Mouse (Mus musculus) stomach, embryonic 16.5 days (tissue): ENCODE results near the gene Iqsec1. TPM values are rescaled to one million over a fixed set of nuclear protein-coding genes. Genes with fewer than 3 reads are reported as not detected.

ENCODE experiments used
- ATAC-seq: fragments of 200-750 bp; cut with Nextera tagmentation; 2 replicates; pipeline ENCODE4 v1.8.0; 2017; ENCODE audit warnings: moderate number of reproducible peaks, moderate TSS enrichment; ENCODE audit not compliant: insufficient read depth, low FRiP score
- H3K27ac ChIP-seq: fragments of 300-500 bp; sonication (generic); 2 replicates; pipeline ENCODE4 v1.5.1; 2014; ENCODE audit warnings: low read length
- H3K27me3 ChIP-seq: fragments of 300-500 bp; sonication (generic); 2 replicates; pipeline ENCODE4 v1.6.1; 2014; ENCODE audit warnings: low read length, control low read depth, mixed read lengths; ENCODE audit not compliant: control insufficient read depth, insufficient read depth
- H3K36me3 ChIP-seq: fragments of 300-500 bp; sonication (generic); 2 replicates; pipeline ENCODE4 v1.6.1; 2014; ENCODE audit warnings: low read length; ENCODE audit not compliant: control insufficient read depth, insufficient read depth
- H3K4me1 ChIP-seq: fragments of 300-500 bp; sonication (generic); 2 replicates; pipeline ENCODE4 v1.6.1; 2014; ENCODE audit warnings: low read length, control low read depth, mixed read lengths; ENCODE audit not compliant: control insufficient read depth, insufficient read depth
- H3K4me2 ChIP-seq: fragments of 300-500 bp; sonication (generic); 2 replicates; pipeline ENCODE4 v1.6.1; 2014; ENCODE audit warnings: low read depth, low read length, mixed read lengths
- H3K4me3 ChIP-seq: fragments of 300-500 bp; sonication (generic); replicated peaks from 2 replicates; pipeline ENCODE4 v1.5.1; 2014; ENCODE audit warnings: mild to moderate bottlenecking, low read length
- H3K9ac ChIP-seq: fragments of 300-500 bp; sonication (generic); 2 replicates; pipeline ENCODE4 v1.6.1; 2014; ENCODE audit warnings: low read length
- H3K9me3 ChIP-seq: fragments of 300-500 bp; sonication (generic); replicated peaks from 2 replicates; pipeline ENCODE4 v1.6.1; 2016; ENCODE audit warnings: low read length, control low read depth; ENCODE audit not compliant: control insufficient read depth
- WGBS: fragments of 180-500 bp; shearing (Covaris S2); extraction: QIAGEN DNeasy Blood & Tissue Kit; methylation state at CpG from one replicate; pipeline ENCODE4 v1.1.7; 2014; 5-methylcytosine and 5-hydroxymethylcytosine counted together
- polyA plus RNA-seq: library from polyadenylated mRNA; unstranded; fragments of >200 nt; fragmentation: Nextera tagmentation; extraction: Ambion mirVana; gene quantifications from 2 replicates; pipeline ENCODE4 v1.2.1, GENCODE M21; 2015

The Iqsec1 gene
- polyA plus RNA-seq, 1 experiment from 2014 or later, result 8.3 TPM

DNA sequence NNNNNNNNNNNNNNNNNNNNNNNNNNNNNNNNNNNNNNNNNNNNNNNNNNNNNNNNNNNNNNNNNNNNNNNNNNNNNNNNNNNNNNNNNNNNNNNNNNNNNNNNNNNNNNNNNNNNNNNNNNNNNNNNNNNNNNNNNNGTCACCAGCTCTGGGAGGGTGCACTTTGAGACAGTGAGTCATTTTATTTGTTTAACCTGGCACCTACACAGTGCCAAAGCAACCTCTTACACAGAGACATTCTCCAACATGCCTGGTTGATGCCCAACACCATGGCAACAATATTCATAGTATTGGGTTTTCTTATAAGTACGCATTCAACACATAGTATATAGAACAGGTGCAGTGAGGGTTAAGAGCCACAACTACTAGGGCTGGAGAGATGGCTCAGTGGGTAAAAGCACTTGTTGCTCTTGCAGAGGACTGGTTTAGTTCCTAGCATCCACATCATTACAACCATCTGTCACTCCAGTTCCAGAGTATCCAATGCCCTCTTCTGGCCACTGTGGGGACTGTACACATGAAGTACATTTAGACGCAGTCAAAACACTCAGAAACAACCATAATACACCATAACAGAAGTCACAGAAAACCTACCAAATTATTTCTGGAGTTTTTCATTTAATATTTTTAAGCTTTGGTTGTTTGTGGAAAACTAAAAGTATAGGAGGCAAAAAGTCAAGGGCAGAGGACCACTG lies 191.4 kb downstream of the Iqsec1 start:
- no peaks in the 10 kb centered on the region for H3K27me3 ChIP-seq
- ATAC-seq, result no peak
- WGBS, result 93% methylated on average over 2 of the region's 2 CpGs
- no peaks in the 10 kb centered on the region for H3K4me1 ChIP-seq
- H3K9me3 ChIP-seq, result no peaks in the 10 kb centered on the region
- H3K27ac ChIP-seq, result no peak overlapping the region
- H3K4me3 ChIP-seq, result no peak overlapping the region
- no peak overlapping the region for H3K9ac ChIP-seq
- no peak overlapping the region for H3K4me2 ChIP-seq
- H3K36me3 ChIP-seq, result no peaks in the 10 kb centered on the region

DNA sequence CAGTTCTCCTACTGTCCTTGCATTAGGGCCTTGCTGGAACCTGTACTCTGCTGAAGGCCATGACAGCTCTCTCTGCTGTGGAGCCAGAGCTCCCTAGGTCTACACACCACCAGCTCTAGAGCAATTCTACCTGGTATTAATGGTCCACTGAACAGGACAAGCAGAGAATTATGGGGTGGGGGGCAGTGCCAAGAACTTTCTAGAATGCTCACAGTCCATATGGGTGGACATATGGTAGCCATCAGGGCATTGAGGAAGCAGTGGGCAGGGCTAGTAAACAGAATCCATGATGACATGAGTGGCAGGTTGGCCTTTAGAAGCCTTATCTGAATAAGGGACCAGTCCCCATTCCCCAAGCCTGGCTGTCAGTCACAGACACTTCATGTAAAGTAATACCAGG lies 197.6 kb downstream of the Iqsec1 start:
- Histone ChIP-seq H3K4me2 (no peak overlapping the region), H3K27me3 (no peaks in the 10 kb centered on the region), H3K4me3 (no peak overlapping the region), H3K4me1 (no peaks in the 10 kb centered on the region), H3K36me3 (no peaks in the 10 kb centered on the region), H3K9ac (no peak overlapping the region), H3K27ac (no peak overlapping the region), H3K9me3 (no peaks in the 10 kb centered on the region)
- ATAC-seq, result no peak

DNA sequence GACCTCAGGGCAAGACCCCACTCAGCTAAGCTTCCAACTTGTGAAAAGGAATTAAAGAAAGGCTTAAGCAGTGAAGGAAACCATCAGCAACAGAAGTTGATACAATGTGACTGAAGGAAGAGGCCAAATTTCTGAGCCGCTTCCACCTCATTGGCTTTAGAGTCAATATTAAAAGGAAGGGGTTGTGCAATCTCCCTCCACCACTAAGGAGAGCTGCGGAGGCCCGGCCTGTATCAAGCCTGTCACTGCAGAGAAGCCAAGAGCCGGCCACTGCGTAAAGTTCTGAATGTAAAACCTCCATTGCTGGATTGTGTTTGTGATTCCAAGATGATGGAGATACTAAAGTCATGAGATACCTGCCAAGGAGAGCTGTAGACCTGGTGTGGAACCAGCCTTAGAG lies 199.0 kb downstream of the Iqsec1 start:
- H3K36me3 ChIP-seq, result no peaks in the 10 kb centered on the region
- no peak overlapping the region for H3K9ac ChIP-seq
- H3K4me2 ChIP-seq, result no peak overlapping the region
- no peaks in the 10 kb centered on the region for H3K4me1 ChIP-seq
- 77% methylated on average over 5 of the region's 5 CpGs for WGBS
- no peak for ATAC-seq
- no peaks in the 10 kb centered on the region for H3K9me3 ChIP-seq
- no peak overlapping the region for H3K27ac ChIP-seq
- H3K4me3 ChIP-seq, result no peak overlapping the region
- H3K27me3 ChIP-seq, result no peaks in the 10 kb centered on the region

DNA sequence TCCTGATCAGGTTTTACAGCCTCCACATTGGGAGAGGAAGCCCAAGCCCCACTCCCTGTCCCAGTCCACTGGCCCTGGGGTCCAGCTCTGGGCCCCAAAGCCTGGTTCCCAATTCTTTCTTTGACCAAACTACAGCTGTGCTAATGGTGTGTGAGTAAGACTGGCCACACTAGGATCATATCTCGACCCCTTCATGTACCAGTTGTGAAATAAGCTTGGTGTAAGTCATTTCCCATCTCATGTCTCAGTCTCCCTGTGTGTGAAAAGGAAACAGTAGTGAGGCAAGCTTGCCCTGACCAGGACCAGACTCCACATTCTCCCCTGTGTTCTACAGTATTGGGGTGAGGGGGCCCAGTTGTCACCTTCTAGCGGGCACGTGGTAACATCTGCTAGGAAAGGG lies 200.9 kb downstream of the Iqsec1 start:
- Histone ChIP-seq H3K9ac (no peak overlapping the region), H3K27me3 (no peaks in the 10 kb centered on the region), H3K9me3 (no peaks in the 10 kb centered on the region), H3K4me2 (no peak overlapping the region), H3K4me3 (no peak overlapping the region), H3K27ac (no peak overlapping the region), H3K36me3 (no peaks in the 10 kb centered on the region), H3K4me1 (no peaks in the 10 kb centered on the region)
- ATAC-seq, result no peak; the same call in 1 of the 2 replicates
- 87% methylated on average over 3 of the region's 3 CpGs for WGBS

DNA sequence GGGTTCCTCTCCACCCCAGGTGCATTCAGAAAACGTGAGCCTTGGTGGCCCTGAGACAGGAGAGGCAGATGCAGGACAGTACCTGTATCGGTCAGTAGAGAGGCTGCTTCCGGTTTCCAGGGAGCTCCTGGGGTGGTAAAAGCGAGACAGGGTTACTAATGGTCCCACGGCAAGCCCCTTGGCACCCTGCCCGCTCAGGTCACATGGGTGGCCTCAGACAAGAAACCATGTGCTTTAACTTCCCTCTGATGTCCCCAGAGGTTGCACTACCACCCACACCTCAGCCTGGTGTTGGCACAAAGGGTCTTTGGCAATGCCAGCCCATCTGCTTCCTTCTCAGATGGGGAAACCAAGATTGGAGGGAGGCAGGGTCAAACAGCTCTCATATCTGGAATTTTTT lies 201.4 kb downstream of the Iqsec1 start:
- H3K4me1 ChIP-seq, result peaks cover 3% of the 10 kb centered on the region
- H3K9ac ChIP-seq, result no peak overlapping the region
- no peaks in the 10 kb centered on the region for H3K27me3 ChIP-seq
- H3K4me2 ChIP-seq, result no peak overlapping the region
- H3K9me3 ChIP-seq, result no peaks in the 10 kb centered on the region
- no peak for ATAC-seq
- no peak overlapping the region for H3K4me3 ChIP-seq
- H3K27ac ChIP-seq, result no peak overlapping the region
- H3K36me3 ChIP-seq, result no peaks in the 10 kb centered on the region
- 63% methylated on average over 6 of the region's 6 CpGs for WGBS

DNA sequence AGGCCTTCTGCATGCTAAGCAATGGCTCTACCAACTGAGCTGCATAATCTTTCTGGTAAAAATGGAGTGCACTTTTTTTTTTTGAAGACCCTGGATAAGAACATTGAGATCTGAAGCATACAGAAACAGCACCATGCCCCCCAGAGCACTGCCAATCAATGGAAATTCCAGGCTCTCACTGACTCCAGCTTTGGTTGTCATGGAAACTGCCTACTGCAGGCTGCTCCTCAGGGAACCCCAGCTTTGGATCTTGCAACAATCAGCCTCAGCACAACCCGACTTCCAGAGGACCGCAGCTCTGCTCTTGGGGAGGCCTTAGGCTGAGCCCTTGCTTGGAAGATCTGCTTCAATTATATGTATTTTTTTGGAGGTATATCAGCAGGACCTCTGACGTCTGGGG lies 201.9 kb downstream of the Iqsec1 start:
- Histone ChIP-seq H3K27ac (no peak overlapping the region), H3K4me2 (no peak overlapping the region), H3K36me3 (no peaks in the 10 kb centered on the region), H3K4me3 (no peak overlapping the region), H3K9ac (no peak overlapping the region), H3K4me1 (peaks cover 7% of the 10 kb centered on the region), H3K9me3 (no peaks in the 10 kb centered on the region), H3K27me3 (no peaks in the 10 kb centered on the region)
- no peak for ATAC-seq
- WGBS, result 67% methylated on average over 3 of the region's 3 CpGs

DNA sequence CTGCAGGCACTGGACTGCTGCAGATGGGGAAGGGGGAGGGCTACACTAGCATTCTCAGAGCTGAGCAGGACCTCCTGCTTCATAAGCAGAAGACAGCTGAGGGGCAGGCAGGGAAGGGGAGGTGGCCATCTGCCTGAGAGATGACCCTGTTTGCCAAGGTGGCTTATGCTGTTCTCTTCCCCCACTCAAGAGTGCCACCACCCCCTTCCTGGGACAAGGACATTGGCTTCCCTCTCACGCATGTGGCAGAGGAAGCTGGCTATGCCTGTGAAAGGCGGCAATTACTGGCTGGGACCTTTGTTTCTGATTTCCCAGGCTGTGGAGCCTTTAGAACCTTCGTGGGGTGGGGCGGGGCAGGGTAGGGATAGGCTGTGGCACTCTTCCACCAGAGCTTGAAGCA lies 204.5 kb downstream of the Iqsec1 start:
- Histone ChIP-seq H3K9me3 (no peaks in the 10 kb centered on the region), H3K27me3 (no peaks in the 10 kb centered on the region), H3K4me2 (no peak overlapping the region), H3K9ac (no peak overlapping the region), H3K4me3 (no peak overlapping the region), H3K36me3 (no peaks in the 10 kb centered on the region), H3K27ac (no peak overlapping the region), H3K4me1 (peaks cover 7% of the 10 kb centered on the region)
- 59% methylated on average over 4 of the region's 4 CpGs for WGBS
- no peak for ATAC-seq

DNA sequence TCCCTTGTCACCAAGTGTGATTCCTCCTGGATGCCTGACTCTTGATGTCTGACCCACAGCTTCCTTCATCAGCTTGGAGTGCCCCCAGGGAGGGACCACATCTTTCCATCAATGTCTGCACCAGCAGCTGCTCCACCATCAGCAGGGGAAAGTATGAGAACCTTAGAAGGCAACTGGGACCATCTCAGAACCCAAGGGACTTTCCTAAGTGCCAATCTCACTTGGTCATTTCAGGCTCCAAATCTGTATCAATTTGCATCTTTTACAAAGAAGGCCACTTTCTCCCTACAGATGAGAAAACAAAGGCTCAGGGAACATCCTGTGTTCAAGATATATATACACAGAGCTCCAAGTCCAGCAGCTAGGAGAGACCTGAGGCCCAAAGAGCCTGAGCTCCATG lies 205.3 kb downstream of the Iqsec1 start:
- Histone ChIP-seq H3K4me2 (no peak overlapping the region), H3K4me3 (no peak overlapping the region), H3K27ac (no peak overlapping the region), H3K27me3 (no peaks in the 10 kb centered on the region), H3K9ac (no peak overlapping the region), H3K9me3 (no peaks in the 10 kb centered on the region), H3K36me3 (no peaks in the 10 kb centered on the region), H3K4me1 (peaks cover 7% of the 10 kb centered on the region)
- no peak for ATAC-seq

DNA sequence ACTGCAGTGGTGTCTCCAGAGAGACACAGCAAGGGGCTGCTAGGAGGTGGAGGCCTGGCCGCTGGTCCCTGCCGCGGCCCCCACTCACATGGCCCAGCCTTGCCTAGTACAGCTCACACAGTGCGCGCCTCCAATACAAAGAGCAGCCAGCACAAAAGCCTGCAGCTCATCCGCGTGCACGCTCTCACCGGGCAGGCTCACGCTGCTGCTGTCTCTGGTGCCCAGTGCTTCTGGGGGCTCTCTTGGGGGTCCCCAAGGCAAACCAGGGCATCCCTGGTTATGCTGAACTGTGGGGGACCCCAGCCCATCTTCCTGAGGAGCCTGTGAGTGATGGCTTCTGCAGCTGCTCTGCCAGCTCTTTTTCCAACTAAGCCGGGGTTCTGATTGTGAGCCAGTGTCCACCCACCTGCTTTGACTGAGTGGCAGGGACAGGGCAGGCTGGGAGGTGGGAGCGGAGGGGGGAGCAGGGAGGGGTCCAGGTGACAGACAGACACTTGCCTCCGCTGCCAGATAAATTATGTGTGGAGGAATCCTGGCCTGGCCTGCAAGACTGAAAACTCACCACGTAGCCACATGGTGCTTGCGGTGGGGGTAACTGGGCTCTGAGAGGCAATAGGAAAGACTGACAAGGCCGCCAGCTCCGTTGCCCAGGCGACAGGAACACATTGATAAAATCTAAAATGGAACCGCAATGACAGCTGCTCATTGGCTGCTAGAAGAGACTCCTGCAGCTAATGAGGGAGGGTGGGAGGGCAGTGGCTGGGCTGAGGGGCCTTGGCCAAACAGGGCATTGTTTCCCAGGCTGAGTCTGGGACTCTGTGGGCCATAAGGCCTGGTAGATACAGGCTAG lies 206.3 kb downstream of the Iqsec1 start:
- ATAC-seq, result no peak; the same call in 1 of the 2 replicates
- Histone ChIP-seq H3K4me1 (peaks cover 7% of the 10 kb centered on the region), H3K27me3 (no peaks in the 10 kb centered on the region), H3K9me3 (no peaks in the 10 kb centered on the region), H3K4me3 (no peak overlapping the region), H3K4me2 (no peak overlapping the region), H3K9ac (0 out of 2 replicates have a peak overlapping the region, but pooled peaks have one; percentile 6), H3K36me3 (no peaks in the 10 kb centered on the region), H3K27ac (no peak overlapping the region)
- WGBS, result 41% methylated on average over 19 of the region's 19 CpGs
